21 mouse cellular contexts compared by ENCODE assay signal in the genomic region with DNA sequence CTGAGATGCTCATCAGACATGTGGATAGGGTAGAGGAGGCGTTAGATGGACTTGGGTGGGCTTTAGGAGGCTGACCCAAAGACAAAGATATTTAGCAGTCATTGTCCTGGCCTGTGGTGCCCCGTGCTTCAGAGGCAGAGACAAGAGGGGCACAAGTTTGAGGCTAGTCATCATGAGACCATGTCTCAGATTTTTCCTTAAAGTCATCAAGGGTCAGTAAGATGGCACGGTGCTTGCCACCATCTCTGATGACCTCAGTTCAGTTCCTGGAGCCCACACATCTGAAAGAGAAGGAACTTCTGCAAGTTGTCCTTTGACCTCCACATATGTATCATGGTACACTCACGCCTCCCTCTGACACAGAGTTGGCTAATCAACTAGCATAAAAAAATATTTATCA. TPM values are rescaled to one million over a fixed set of nuclear protein-coding genes. Genes with fewer than 3 reads are reported as not detected.
DNase-seq lines count a peak whose midpoint lies in the region; ATAC-seq and TF ChIP-seq lines count a peak whose summit lies in the region.
"Had no signal": no experiment of that assay in that cellular context is flagged by ENCODE, and none has a peak within 500 bp of the region (broad histone marks: within the 10 kb centered on the region; RNA-seq: fewer than 3 reads in every experiment).

No protein-coding gene starts in this region.

- no peaks in the 10 kb centered on the region for H3K9me3 ChIP-seq in intestine, postnatal 0 days (ENCODE audit: control insufficient read depth)
- no peaks in the 10 kb centered on the region for H3K9me3 ChIP-seq in intestine, embryonic 15.5 days
- H3K9me3 ChIP-seq in midbrain, embryonic 11.5 days (ENCODE audit: control insufficient read depth, low read length) = no peaks in the 10 kb centered on the region
- H3K9me3 ChIP-seq in midbrain, postnatal 0 days (ENCODE audit: low read length) = no peaks in the 10 kb centered on the region
- H3K9me3 ChIP-seq: embryonic facial prominence, embryonic 10.5 days; heart, embryonic 12.5 days; hindbrain, embryonic 15.5 days had no signal

- peak; percentile 53 for DNase-seq in midbrain, embryonic 11.5 days (ENCODE audit: low spot score, missing footprints)
- no peak for DNase-seq in midbrain, postnatal 0 days (ENCODE audit: low spot score)
- DNase-seq in gastrocnemius, adult 8-10 months (ENCODE audit: low spot score in 2 of 2) = no peak
- no peak for DNase-seq in yolk sac, embryonic 10.5 days (ENCODE audit: low spot score)
- DNase-seq: adrenal gland, adult 2 months; adrenal gland, postnatal 25 days; cerebellum, adult 18-20 months; cerebellum, adult 9-11 months; cerebellum, postnatal 36 days; gastrocnemius, adult 2 months; gastrocnemius, postnatal 36 days had no signal

- H3K36me3 ChIP-seq in intestine, postnatal 0 days (ENCODE audit: control insufficient read depth, insufficient read depth) = no peaks in the 10 kb centered on the region
- H3K36me3 ChIP-seq in intestine, embryonic 15.5 days = no peaks in the 10 kb centered on the region
- no peaks in the 10 kb centered on the region for H3K36me3 ChIP-seq in midbrain, embryonic 11.5 days (ENCODE audit: control insufficient read depth, insufficient read depth, low read length)
- H3K36me3 ChIP-seq in midbrain, postnatal 0 days (ENCODE audit: insufficient read depth, low read length) = no peaks in the 10 kb centered on the region
- H3K36me3 ChIP-seq: embryonic facial prominence, embryonic 10.5 days; heart, embryonic 12.5 days; hindbrain, embryonic 15.5 days had no signal

- H3K9ac ChIP-seq in intestine, postnatal 0 days (ENCODE audit: low read depth, low read length) = no peak overlapping the region
- no peak overlapping the region for H3K9ac ChIP-seq in intestine, embryonic 15.5 days
- no peak overlapping the region for H3K9ac ChIP-seq in midbrain, embryonic 11.5 days (ENCODE audit: low read length)
- H3K9ac ChIP-seq in midbrain, postnatal 0 days (replicated peaks; ENCODE audit: low read length, poor library complexity, severe bottlenecking) = no peak overlapping the region
- H3K9ac ChIP-seq: heart, embryonic 12.5 days; hindbrain, embryonic 15.5 days had no signal

- no peaks in the 10 kb centered on the region for H3K27me3 ChIP-seq in intestine, postnatal 0 days (replicated peaks; ENCODE audit: control insufficient read depth, insufficient read depth, low read length)
- no peaks in the 10 kb centered on the region for H3K27me3 ChIP-seq in intestine, embryonic 15.5 days (replicated peaks)
- H3K27me3 ChIP-seq in midbrain, embryonic 11.5 days (ENCODE audit: control insufficient read depth, insufficient read depth, low read length) = no peaks in the 10 kb centered on the region
- no peaks in the 10 kb centered on the region for H3K27me3 ChIP-seq in midbrain, postnatal 0 days (ENCODE audit: insufficient read depth, low read length)
- H3K27me3 ChIP-seq: CH12.LX; heart, embryonic 12.5 days; hindbrain, embryonic 15.5 days had no signal

- H3K4me3 ChIP-seq in intestine, postnatal 0 days (ENCODE audit: low read depth, low read length) = no peak overlapping the region
- H3K4me3 ChIP-seq in intestine, embryonic 15.5 days (replicated peaks) = no peak overlapping the region
- H3K4me3 ChIP-seq in midbrain, embryonic 11.5 days (ENCODE audit: low read depth, low read length) = no peak overlapping the region
- no peak overlapping the region for H3K4me3 ChIP-seq in midbrain, postnatal 0 days (ENCODE audit: low read depth, low read length)
- H3K4me3 ChIP-seq: embryonic facial prominence, embryonic 10.5 days; gastrocnemius, adult 2 months; heart, adult 2 months; heart, embryonic 12.5 days; hindbrain, embryonic 15.5 days had no signal

- no peak overlapping the region for H3K27ac ChIP-seq in intestine, postnatal 0 days (ENCODE audit: low read depth, low read length)
- no peak overlapping the region for H3K27ac ChIP-seq in intestine, embryonic 15.5 days
- no peak overlapping the region for H3K27ac ChIP-seq in midbrain, embryonic 11.5 days (ENCODE audit: low read depth, low read length)
- H3K27ac ChIP-seq in midbrain, postnatal 0 days (ENCODE audit: low read depth, low read length) = no peak overlapping the region
- H3K27ac ChIP-seq: embryonic facial prominence, embryonic 10.5 days; gastrocnemius, adult 2 months; heart, adult 2 months; hindbrain, embryonic 15.5 days had no signal

- no peak overlapping the region for H3K4me2 ChIP-seq in intestine, postnatal 0 days (replicated peaks; ENCODE audit: low read depth)
- H3K4me2 ChIP-seq in intestine, embryonic 15.5 days (replicated peaks) = no peak overlapping the region
- H3K4me2 ChIP-seq in midbrain, embryonic 11.5 days = no peak overlapping the region
- no peak overlapping the region for H3K4me2 ChIP-seq in midbrain, postnatal 0 days (ENCODE audit: low read depth, low read length, poor library complexity, severe bottlenecking)
- H3K4me2 ChIP-seq: heart, embryonic 12.5 days; hindbrain, embryonic 15.5 days had no signal

- peak; percentile 36 for TF ChIP-seq CTCF in intestine, postnatal 0 days (IDR thresholded peaks at IDR 0.05; ENCODE audit: low read depth)
- TF ChIP-seq CTCF in midbrain, postnatal 0 days (IDR thresholded peaks at IDR 0.05) = no peak

- no peaks in the 10 kb centered on the region for H3K4me1 ChIP-seq in intestine, postnatal 0 days (replicated peaks; ENCODE audit: control insufficient read depth, insufficient read depth, low read length)
- no peaks in the 10 kb centered on the region for H3K4me1 ChIP-seq in intestine, embryonic 15.5 days (replicated peaks)
- no peaks in the 10 kb centered on the region for H3K4me1 ChIP-seq in midbrain, embryonic 11.5 days (ENCODE audit: control insufficient read depth, insufficient read depth, low read length)
- no peaks in the 10 kb centered on the region for H3K4me1 ChIP-seq in midbrain, postnatal 0 days (ENCODE audit: insufficient read depth, low read length)
- H3K4me1 ChIP-seq: embryonic facial prominence, embryonic 10.5 days had no signal

- peak; percentile 28; the same call in 1 of the 2 replicates for ATAC-seq in intestine, postnatal 0 days
- ATAC-seq in intestine, embryonic 15.5 days = no peak
- ATAC-seq in midbrain, embryonic 11.5 days (ENCODE audit: low FRiP score) = no peak
- no peak for ATAC-seq in midbrain, postnatal 0 days (ENCODE audit: low FRiP score)
- peak; percentile 18; the same call in 1 of the 2 replicates for ATAC-seq in common myeloid progenitor, adult 5-6 weeks (replicated peaks; ENCODE audit: low read depth, poor library complexity, severe bottlenecking)
- ATAC-seq in monocyte, adult 5-6 weeks (replicated peaks; ENCODE audit: insufficient number of reproducible peaks, low FRiP score, low TSS enrichment, poor library complexity, severe bottlenecking) = peak; percentile 47
- ATAC-seq: forebrain, embryonic 14.5 days had no signal

- 74% methylated on average over 4 of the region's 4 CpGs for WGBS in intestine, postnatal 0 days
- 82% methylated on average over 4 of the region's 4 CpGs for WGBS in intestine, embryonic 15.5 days
- WGBS in midbrain, embryonic 11.5 days = 87% methylated on average over 4 of the region's 4 CpGs
- WGBS in midbrain, postnatal 0 days = 77% methylated on average over 4 of the region's 4 CpGs

RNA-seq across cellular contexts. Expression of a gene that starts 39.2 kb away (rescaled TPM):
- polyA plus RNA-seq in intestine, postnatal 0 days (2015; fragmentation: Nextera tagmentation; extraction: Ambion mirVana) = 22.2 and 24.8 TPM in 2 replicates
- polyA plus RNA-seq in intestine, embryonic 15.5 days (2015; fragmentation: Nextera tagmentation; extraction: Ambion mirVana) = 22.5 and 25.9 TPM in 2 replicates
- polyA plus RNA-seq in midbrain, embryonic 11.5 days (2014; fragmentation: Nextera tagmentation; extraction: Ambion mirVana) = 31.6 and 35.4 TPM in 2 replicates
- 53.4 and 61.7 TPM in 2 replicates for total RNA-seq in midbrain, postnatal 0 days (2014; rRNA removed)
- polyA plus RNA-seq in midbrain, postnatal 0 days (2015; fragmentation: Nextera tagmentation; extraction: Ambion mirVana) = 33.0 and 39.1 TPM in 2 replicates
- total RNA-seq in common myeloid progenitor, adult 5-6 weeks (2017) = 66.3 and 97.0 TPM in 2 replicates
- total RNA-seq in monocyte, adult 5-6 weeks (2017) = 60.3 to 91.9 TPM (median 84.4 TPM) in 3 replicates
- total RNA-seq in gastrocnemius, adult 8-10 months (2022) = 1 to 10 TPM; 1.6 to 4.9 (median 3.3) TPM

Comparison
In these comparisons a context has a peak if more than half of its experiments do, and no peak if none do; other contexts are left out.
1. ATAC-seq: peak in intestine, postnatal 0 days (single experiment), common myeloid progenitor, adult 5-6 weeks (single experiment) and monocyte, adult 5-6 weeks (single experiment); none in intestine, embryonic 15.5 days (single experiment), midbrain, embryonic 11.5 days (single experiment) and midbrain, postnatal 0 days (single experiment).